Mouse (Mus musculus) embryonic facial prominence, embryonic 12.5 days (tissue): ENCODE measurements around the gene Hist1h2be. TPM values are rescaled to one million over a fixed set of nuclear protein-coding genes. Genes with fewer than 3 reads are reported as not detected.
"Not testable (repeated sequence)": the region's sequence is repeated elsewhere in the genome, so short reads cannot be mapped to it uniquely, and the experiment has no call there.

ENCODE experiments used
- ATAC-seq: fragments of 200-750 bp; cut with Nextera tagmentation; 2 replicates; pipeline ENCODE4 v1.8.0; 2017; ENCODE audit not compliant: insufficient number of reproducible peaks, insufficient read depth, low FRiP score, low TSS enrichment
- H3K27ac ChIP-seq: fragments of 300-500 bp; sonication (generic); 2 replicates; pipeline ENCODE4 v1.5.1; 2016; ENCODE audit warnings: mild to moderate bottlenecking
- H3K27me3 ChIP-seq: fragments of 300-500 bp; sonication (generic); 2 replicates; pipeline ENCODE4 v1.6.1; 2016; ENCODE audit warnings: mild to moderate bottlenecking, moderate library complexity
- H3K36me3 ChIP-seq: fragments of 300-500 bp; sonication (generic); 2 replicates; pipeline ENCODE4 v1.6.1; 2016; ENCODE audit warnings: mild to moderate bottlenecking
- H3K4me1 ChIP-seq: fragments of 300-500 bp; sonication (generic); 2 replicates; pipeline ENCODE4 v1.6.1; 2016
- H3K4me2 ChIP-seq: fragments of 300-500 bp; sonication (generic); replicated peaks from 2 replicates; pipeline ENCODE4 v1.6.1; 2016; ENCODE audit warnings: mild to moderate bottlenecking, moderate library complexity
- H3K4me3 ChIP-seq: fragments of 300-500 bp; sonication (generic); 2 replicates; pipeline ENCODE4 v1.5.1; 2016; ENCODE audit warnings: mild to moderate bottlenecking
- H3K9ac ChIP-seq: fragments of 300-500 bp; sonication (generic); 2 replicates; pipeline ENCODE4 v1.6.1; 2016; ENCODE audit warnings: mild to moderate bottlenecking, moderate library complexity
- H3K9me3 ChIP-seq: fragments of 300-500 bp; sonication (generic); 2 replicates; pipeline ENCODE4 v1.6.1; 2016; ENCODE audit warnings: mild to moderate bottlenecking, moderate library complexity
- WGBS: fragments of 180-500 bp; shearing (Covaris S2); methylation state at CpG from one replicate; pipeline ENCODE4 v1.1.7; 2016; 5-methylcytosine and 5-hydroxymethylcytosine counted together
- polyA plus RNA-seq: library from polyadenylated mRNA; unstranded; fragments of >200 nt; fragmentation: Nextera tagmentation; extraction: Ambion mirVana; gene quantifications from 2 replicates; pipeline ENCODE4 v1.2.1, GENCODE M21; 2016

Gene Hist1h2be
- polyA plus RNA-seq, 1 experiment from 2014 or later: 3.6 TPM

DNA sequence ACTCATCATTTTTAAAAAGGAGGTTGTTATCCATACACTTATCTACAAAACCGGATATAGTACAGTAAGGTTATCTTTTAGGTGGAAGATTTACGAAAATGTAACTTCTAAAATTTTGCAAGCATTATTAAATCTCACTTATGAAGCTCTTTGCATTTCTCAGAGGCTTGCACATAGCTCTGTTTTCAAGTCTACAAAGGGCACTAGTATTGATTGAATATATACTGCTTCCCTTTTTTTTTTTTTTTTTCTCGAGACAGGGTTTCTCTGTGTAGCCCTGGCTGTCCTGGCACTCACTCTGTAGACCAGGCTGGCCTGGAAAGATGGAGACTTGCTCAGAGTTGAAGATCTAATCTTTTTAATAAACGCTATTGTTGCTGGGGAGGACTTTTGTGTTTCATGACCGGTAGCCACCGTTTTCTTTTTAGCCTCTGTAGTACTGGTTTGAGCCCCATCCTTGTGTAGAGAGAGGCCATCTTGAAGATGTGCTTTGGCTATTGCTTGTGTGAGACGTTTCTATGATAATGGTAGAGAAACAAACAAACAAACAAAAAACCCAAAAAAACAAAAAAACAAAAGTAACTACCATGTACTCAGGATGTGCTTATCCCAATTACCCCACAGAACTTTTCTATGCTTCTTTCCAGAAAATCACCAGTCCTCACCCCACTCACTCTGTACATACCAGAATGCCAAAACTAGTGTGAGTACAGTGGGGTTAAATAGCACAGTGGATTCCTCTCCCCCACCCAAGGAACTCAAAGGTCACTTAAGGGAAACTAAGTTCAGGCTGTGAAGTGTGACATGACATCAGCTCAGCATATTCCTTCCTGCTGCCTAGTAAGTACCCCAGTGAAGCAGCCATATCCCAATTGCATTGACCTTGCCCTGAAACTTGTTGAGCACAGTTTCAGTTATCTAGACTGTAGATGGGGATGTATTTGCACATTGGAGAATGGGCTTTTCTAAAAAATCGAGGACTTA lies 68.7 kb downstream of the Hist1h2be start:
- 51% methylated on average over 8 of the region's 8 CpGs for WGBS

GRCm38 (mm10) chr13:23551146-23551834 lies 69.6 kb downstream of the Hist1h2be start, which contains the start of gene Hist1h4f:
Gene Hist1h4f, minus strand, starts transcription at chr13:23551648.
- not testable (repeated sequence) for H3K9me3 ChIP-seq, H3K36me3 ChIP-seq, H3K27me3 ChIP-seq
- Histone ChIP-seq H3K9ac (peak within 1 kb of the TSS; percentile 55), H3K4me1 (0 out of 2 replicates have a peak, but pooled peaks cover 10% of the 10 kb centered on the region), H3K4me3 (peak within 1 kb of the TSS; percentile 43), H3K4me2 (peak within 1 kb of the TSS; percentile 50), H3K27ac (peak within 1 kb of the TSS; percentile 96)
- ATAC-seq: peak; percentile 82
- under 1% methylated on average over 47 of the region's 47 CpGs for WGBS

More for the DNA sequence above, 68.7 kb downstream of the Hist1h2be start:
- Histone ChIP-seq H3K27ac (peak overlapping the region; percentile 96), H3K4me1 (0 out of 2 replicates have a peak, but pooled peaks cover 10% of the 10 kb centered on the region), H3K9me3 (no peaks in the 10 kb centered on the region), H3K27me3 (no peaks in the 10 kb centered on the region), H3K4me3 (peak overlapping the region; percentile 43), H3K9ac (peak overlapping the region; percentile 55; the same call in 1 of the 2 replicates), H3K36me3 (no peaks in the 10 kb centered on the region), H3K4me2 (peak overlapping the region; percentile 50)
- ATAC-seq: no peak

DNA sequence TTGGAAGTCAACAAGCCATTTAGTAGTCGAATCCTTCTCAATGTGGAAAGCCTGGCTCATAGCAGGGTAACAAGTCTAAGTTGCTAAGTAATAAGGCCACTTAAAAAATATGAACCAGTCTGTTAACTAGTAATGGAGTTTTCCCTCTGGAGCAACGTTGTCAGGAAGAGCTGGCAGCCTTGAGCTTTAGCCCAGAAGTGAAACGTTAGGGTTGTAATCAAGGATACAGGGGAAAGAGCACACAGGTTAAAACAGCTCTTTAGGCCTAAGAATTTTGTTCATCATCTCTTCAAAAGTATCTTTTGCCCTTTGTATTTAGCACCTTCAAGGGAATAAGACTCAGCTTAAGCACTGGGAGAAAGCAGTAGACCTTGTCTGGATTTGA lies 70.2 kb downstream of the Hist1h2be start:
- 9% methylated on average over 3 of the region's 3 CpGs for WGBS
- peak overlapping the region; percentile 96 for H3K27ac ChIP-seq
- H3K36me3 ChIP-seq: no peaks in the 10 kb centered on the region
- peak overlapping the region; percentile 55 for H3K9ac ChIP-seq
- H3K9me3 ChIP-seq: no peaks in the 10 kb centered on the region
- no peaks in the 10 kb centered on the region for H3K27me3 ChIP-seq
- peak overlapping the region; percentile 50 for H3K4me2 ChIP-seq
- ATAC-seq: no peak
- H3K4me1 ChIP-seq: 0 out of 2 replicates have a peak, but pooled peaks cover 10% of the 10 kb centered on the region
- peak overlapping the region; percentile 43 for H3K4me3 ChIP-seq

DNA sequence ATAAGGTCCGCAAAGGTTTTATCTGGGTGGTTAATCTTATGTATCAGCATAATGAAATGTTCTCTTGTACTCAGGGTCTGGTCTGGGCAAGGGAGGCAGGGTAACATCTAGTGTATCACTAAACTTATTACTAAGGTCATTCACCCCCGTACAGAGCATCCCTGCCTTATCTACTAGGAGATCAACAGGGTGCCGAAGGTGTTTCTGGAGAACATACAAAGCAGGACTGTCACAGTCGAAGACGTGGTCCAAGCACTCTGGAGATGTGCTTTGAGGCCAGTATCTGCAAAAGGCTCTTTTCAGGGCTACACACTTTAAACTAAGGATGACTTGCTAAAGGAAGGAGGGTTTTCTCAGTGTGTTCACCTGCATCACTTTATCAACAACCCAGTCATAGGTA lies 74.2 kb downstream of the Hist1h2be start:
- ATAC-seq: no peak
- Histone ChIP-seq H3K36me3 (no peaks in the 10 kb centered on the region), H3K27me3 (no peaks in the 10 kb centered on the region), H3K9ac (no peak overlapping the region), H3K9me3 (no peaks in the 10 kb centered on the region), H3K4me2 (no peak overlapping the region), H3K4me3 (no peak overlapping the region), H3K27ac (0 out of 2 replicates have a peak overlapping the region, but pooled peaks have one; percentile 19), H3K4me1 (peaks cover 10% of the 10 kb centered on the region; the same call in 1 of the 2 replicates)
- 70% methylated on average over 5 of the region's 5 CpGs for WGBS

GRCm38 (mm10) chr13:23544787-23545120 lies 76.2 kb downstream of the Hist1h2be start:
- 0% methylated on average over 12 of the region's 14 CpGs for WGBS
- Histone ChIP-seq H3K9ac (peak overlapping the region; percentile 64; the same call in 1 of the 2 replicates), H3K4me3 (peak overlapping the region; percentile 47), H3K4me2 (peak overlapping the region; percentile 41), H3K27ac (peak overlapping the region; percentile 91)
- not testable (repeated sequence) for H3K9me3 ChIP-seq, H3K4me1 ChIP-seq, H3K27me3 ChIP-seq, ATAC-seq, H3K36me3 ChIP-seq

GRCm38 (mm10) chr13:23543965-23544786 lies 76.7 kb downstream of the Hist1h2be start, which contains the start of gene Hist1h3f:
Gene Hist1h3f, plus strand, starts transcription at chr13:23544052.
- H3K27ac ChIP-seq: peak within 1 kb of the TSS; percentile 96
- ATAC-seq: peak; percentile 86
- peak within 1 kb of the TSS; percentile 64 for H3K9ac ChIP-seq
- H3K27me3 ChIP-seq: no peaks in the 10 kb centered on the region
- H3K4me1 ChIP-seq: peaks cover 5% of the 10 kb centered on the region; the same call in 1 of the 2 replicates
- H3K4me3 ChIP-seq: peak within 1 kb of the TSS; percentile 47
- no peaks in the 10 kb centered on the region for H3K9me3 ChIP-seq
- WGBS: under 1% methylated on average over 35 of the region's 45 CpGs
- H3K36me3 ChIP-seq: no peaks in the 10 kb centered on the region
- peak within 1 kb of the TSS; percentile 68 for H3K4me2 ChIP-seq

DNA sequence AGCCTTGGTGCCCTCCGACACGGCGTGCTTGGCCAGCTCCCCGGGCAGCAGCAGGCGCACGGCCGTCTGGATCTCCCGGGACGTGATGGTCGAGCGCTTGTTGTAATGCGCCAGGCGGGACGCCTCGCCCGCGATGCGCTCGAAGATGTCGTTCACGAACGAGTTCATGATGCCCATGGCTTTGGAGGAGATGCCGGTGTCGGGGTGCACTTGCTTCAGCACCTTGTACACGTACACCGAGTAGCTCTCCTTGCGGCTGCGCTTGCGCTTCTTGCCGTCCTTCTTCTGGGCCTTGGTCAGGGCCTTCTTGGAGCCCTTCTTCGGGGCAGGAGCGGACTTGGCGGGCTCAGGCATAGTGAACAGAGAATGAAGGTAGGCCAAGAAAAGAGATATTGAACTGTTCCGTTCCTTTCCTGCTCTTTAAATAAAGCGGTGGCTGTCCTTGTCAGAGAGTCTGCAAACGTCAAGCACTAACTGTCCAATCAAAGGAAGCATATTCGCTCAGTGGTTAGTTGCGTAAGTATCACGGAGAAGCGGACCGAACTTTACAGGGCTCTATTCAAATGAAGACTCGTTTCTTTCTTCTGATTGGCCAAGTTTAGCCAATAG lies 77.8 kb downstream of the Hist1h2be start, which contains the start of gene Hist1h2bh:
Hist1h2bh (minus strand) TSS at position 394 of the 609 bp plus-strand sequence.
- H3K4me1 ChIP-seq, H3K36me3 ChIP-seq, H3K9me3 ChIP-seq, H3K27me3 ChIP-seq: not testable (repeated sequence)
- peak within 1 kb of the TSS; percentile 96 for H3K27ac ChIP-seq
- peak within 1 kb of the TSS; percentile 68 for H3K4me2 ChIP-seq
- peak within 1 kb of the TSS; percentile 63 for H3K9ac ChIP-seq
- ATAC-seq: peak; percentile 94
- whole genome bisulfite sequencing: under 1% methylated on average over 37 of the region's 42 CpGs
- peak within 1 kb of the TSS; percentile 47 for H3K4me3 ChIP-seq

- H3K4me1 ChIP-seq: not testable (repeated sequence)
Measured at GRCm38 (mm10) chr13:23542225-23542980, 78.5 kb downstream of the Hist1h2be start.

DNA sequence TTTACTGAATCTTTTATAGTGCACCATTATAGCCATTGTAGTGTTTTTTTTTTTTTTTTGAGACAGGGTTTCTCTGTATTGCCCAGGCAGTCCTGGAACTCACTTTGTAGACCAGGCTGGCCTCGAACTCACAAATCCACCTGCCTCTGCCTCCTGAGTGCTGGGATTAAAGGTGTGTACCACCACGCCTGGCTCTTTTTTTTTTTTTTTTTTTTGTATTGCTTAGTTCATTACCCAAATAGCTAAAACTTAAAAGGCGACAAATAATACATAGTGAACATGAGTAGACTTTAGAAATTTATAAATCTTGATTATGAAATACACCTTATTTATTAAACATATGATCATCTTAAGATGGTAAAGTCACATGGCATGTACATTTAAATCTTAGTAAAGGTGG lies 79.4 kb downstream of the Hist1h2be start:
- Histone ChIP-seq H3K9ac (no peak overlapping the region), H3K4me1 (peaks cover 12% of the 10 kb centered on the region), H3K9me3 (no peaks in the 10 kb centered on the region), H3K4me2 (no peak overlapping the region), H3K36me3 (no peaks in the 10 kb centered on the region), H3K27me3 (no peaks in the 10 kb centered on the region), H3K4me3 (no peak overlapping the region), H3K27ac (no peak overlapping the region)
- WGBS: 74% methylated on average over 3 of the region's 3 CpGs
- no peak for ATAC-seq

More at GRCm38 (mm10) chr13:23542225-23542980, 78.5 kb downstream of the Hist1h2be start:
- not testable (repeated sequence) for H3K27me3 ChIP-seq, H3K9me3 ChIP-seq, H3K36me3 ChIP-seq, ATAC-seq
- peak overlapping the region; percentile 40 for H3K4me3 ChIP-seq
- H3K9ac ChIP-seq: peak overlapping the region; percentile 63
- H3K4me2 ChIP-seq: peak overlapping the region; percentile 64
- 3% methylated on average over 3 of the region's 3 CpGs for whole genome bisulfite sequencing
- peak overlapping the region; percentile 89 for H3K27ac ChIP-seq

DNA sequence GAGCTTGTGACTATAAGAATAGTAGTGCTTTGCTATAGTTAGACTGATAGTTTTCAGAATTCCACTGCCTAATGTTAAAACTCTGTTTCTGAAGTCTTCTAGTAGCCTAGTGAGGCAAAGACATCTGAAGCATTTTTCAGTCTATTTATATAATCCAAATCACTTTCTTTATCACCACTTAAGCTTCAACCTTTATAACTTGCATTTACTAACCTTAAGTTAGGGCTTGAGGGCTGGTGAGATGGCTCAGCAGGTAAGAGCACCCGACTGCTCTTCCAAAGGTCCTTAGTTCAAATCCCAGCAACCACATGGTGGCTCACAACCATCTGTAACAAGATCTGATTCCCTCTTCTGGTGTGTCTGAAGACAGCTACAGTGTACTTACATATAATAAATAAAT lies 81.1 kb downstream of the Hist1h2be start:
- H3K9ac ChIP-seq, ATAC-seq, H3K9me3 ChIP-seq, H3K27me3 ChIP-seq, H3K4me3 ChIP-seq, H3K27ac ChIP-seq, H3K4me2 ChIP-seq, H3K36me3 ChIP-seq: not testable (repeated sequence)
- 52% methylated on average over 1 of the region's 1 CpGs for WGBS
- peaks cover 17% of the 10 kb centered on the region for H3K4me1 ChIP-seq
